Mouse (Mus musculus): ENCODE results near the gene Kcp. TPM values are rescaled to one million over a fixed set of nuclear protein-coding genes. Genes with fewer than 3 reads are reported as not detected.

The Kcp gene
- polyA plus RNA-seq, 1 experiment, result 0.26 TPM

GRCm38 (mm10) chr6:29528165-29528505, 20.4 kb upstream of the Kcp start:
- no peak overlapping the region for H3K4me3 ChIP-seq
- TF ChIP-seq E2F4 (IDR thresholded peaks at IDR 0.05; ENCODE audit: insufficient read depth), result no peak
- TF ChIP-seq REST (IDR thresholded peaks at IDR 0.05; ENCODE audit: insufficient read depth, insufficient read length), result no peak
- no peak for TF ChIP-seq POLR2A (IDR thresholded peaks at IDR 0.05; ENCODE audit: insufficient read length, low read depth)
- TF ChIP-seq TCF3 (IDR thresholded peaks at IDR 0.05; ENCODE audit: insufficient read length, low read depth), result no peak
- no peak for TF ChIP-seq MYOD1 (IDR thresholded peaks at IDR 0.05; ENCODE audit: control insufficient read depth in 1 of 3, insufficient read length in 2 of 3, low read depth in 2 of 3)
- TF ChIP-seq MYOG (IDR thresholded peaks at IDR 0.05; ENCODE audit: control insufficient read depth in 1 of 3, insufficient read depth in 1 of 3, insufficient read length in 2 of 3, low read depth in 2 of 3), result no peak
- no peak for TF ChIP-seq SRF (IDR thresholded peaks at IDR 0.05; ENCODE audit: control insufficient read depth, insufficient read length, low read depth)
- no peak for TF ChIP-seq USF1 (IDR thresholded peaks at IDR 0.05; ENCODE audit: low read depth)
- no peak for TF ChIP-seq TCF12 (IDR thresholded peaks at IDR 0.05; ENCODE audit: insufficient read depth, poor library complexity, severe bottlenecking)
- TF ChIP-seq MAX (IDR thresholded peaks at IDR 0.05; ENCODE audit: low read depth), result no peak
- no peak for TF ChIP-seq CEBPB (IDR thresholded peaks at IDR 0.05; ENCODE audit: insufficient read depth, poor library complexity, severe bottlenecking)
- no peak for TF ChIP-seq POLR2AphosphoS2 (IDR thresholded peaks at IDR 0.05; ENCODE audit: insufficient read length, low read depth)
- no peaks in the 10 kb centered on the region for H3K79me2 ChIP-seq (ENCODE audit: control insufficient read depth, insufficient read depth)
- H3K27me3 ChIP-seq (ENCODE audit: control insufficient read depth, insufficient read depth, insufficient read length), result peaks cover 12% of the 10 kb centered on the region
- H3K4me2 ChIP-seq (ENCODE audit: low read depth), result no peak overlapping the region
- no peaks in the 10 kb centered on the region for H3K36me3 ChIP-seq (ENCODE audit: control insufficient read depth, insufficient read depth)
- no peak overlapping the region for H3ac ChIP-seq (ENCODE audit: control insufficient read depth, insufficient read length)

GRCm38 (mm10) chr6:29527361-29528164, 19.8 kb upstream of the Kcp start:
- TF ChIP-seq TCF12 (IDR thresholded peaks at IDR 0.05; ENCODE audit: insufficient read depth, poor library complexity, severe bottlenecking), result no peak
- TF ChIP-seq POLR2AphosphoS2 (IDR thresholded peaks at IDR 0.05; ENCODE audit: insufficient read length, low read depth), result no peak
- no peak for TF ChIP-seq CEBPB (IDR thresholded peaks at IDR 0.05; ENCODE audit: insufficient read depth, poor library complexity, severe bottlenecking)
- TF ChIP-seq POLR2A (IDR thresholded peaks at IDR 0.05; ENCODE audit: insufficient read length, low read depth), result no peak
- no peak for TF ChIP-seq TCF3 (IDR thresholded peaks at IDR 0.05; ENCODE audit: insufficient read length, low read depth)
- TF ChIP-seq MYOD1 (IDR thresholded peaks at IDR 0.05; ENCODE audit: control insufficient read depth in 1 of 3, insufficient read length in 2 of 3, low read depth in 2 of 3), result no peak
- no peak for TF ChIP-seq SRF (IDR thresholded peaks at IDR 0.05; ENCODE audit: control insufficient read depth, insufficient read length, low read depth)

GRCm38 (mm10) chr6:29526281-29527251, 18.8 kb upstream of the Kcp start, which contains the start of gene Irf5:
TSS of gene Irf5 (plus strand) at chr6:29526625.
- Histone ChIP-seq H3ac (ENCODE audit: control insufficient read depth, insufficient read length) (peak within 1 kb of the TSS; percentile 14), H3K36me3 (ENCODE audit: control insufficient read depth, insufficient read depth) (no peaks in the 10 kb centered on the region), H3K27me3 (ENCODE audit: control insufficient read depth, insufficient read depth, insufficient read length) (peaks cover 12% of the 10 kb centered on the region), H3K79me2 (ENCODE audit: control insufficient read depth, insufficient read depth) (no peaks in the 10 kb centered on the region), H3K4me3 (peak within 1 kb of the TSS; percentile 6), H3K4me2 (ENCODE audit: low read depth) (peak within 1 kb of the TSS; percentile 74)
- no peak for TF ChIP-seq MYOG (IDR thresholded peaks at IDR 0.05; ENCODE audit: control insufficient read depth in 1 of 3, insufficient read depth in 1 of 3, insufficient read length in 2 of 3, low read depth in 2 of 3)
- TF ChIP-seq REST (IDR thresholded peaks at IDR 0.05; ENCODE audit: insufficient read depth, insufficient read length), result no peak
- no peak for TF ChIP-seq POLR2AphosphoS2 (IDR thresholded peaks at IDR 0.05; ENCODE audit: insufficient read length, low read depth)
- no peak for TF ChIP-seq TCF3 (IDR thresholded peaks at IDR 0.05; ENCODE audit: insufficient read length, low read depth)
- TF ChIP-seq TCF12 (IDR thresholded peaks at IDR 0.05; ENCODE audit: insufficient read depth, poor library complexity, severe bottlenecking), result no peak
- no peak for TF ChIP-seq MAX (IDR thresholded peaks at IDR 0.05; ENCODE audit: low read depth)
- no peak for TF ChIP-seq SRF (IDR thresholded peaks at IDR 0.05; ENCODE audit: control insufficient read depth, insufficient read length, low read depth)

More at GRCm38 (mm10) chr6:29527361-29528164, 19.8 kb upstream of the Kcp start:
- H3K4me3 ChIP-seq, result peak overlapping the region; percentile 6
- H3K79me2 ChIP-seq (ENCODE audit: control insufficient read depth, insufficient read depth), result no peaks in the 10 kb centered on the region
- peak overlapping the region; percentile 14 for H3ac ChIP-seq (ENCODE audit: control insufficient read depth, insufficient read length)
- no peaks in the 10 kb centered on the region for H3K36me3 ChIP-seq (ENCODE audit: control insufficient read depth, insufficient read depth)
- peaks cover 12% of the 10 kb centered on the region for H3K27me3 ChIP-seq (ENCODE audit: control insufficient read depth, insufficient read depth, insufficient read length)
- peak overlapping the region; percentile 74 for H3K4me2 ChIP-seq (ENCODE audit: low read depth)

- no peak overlapping the region for H3ac ChIP-seq (ENCODE audit: control insufficient read depth, insufficient read length)
- H3K4me3 ChIP-seq, result no peak overlapping the region
- H3K4me2 ChIP-seq (ENCODE audit: low read depth), result no peak overlapping the region
- peaks cover 12% of the 10 kb centered on the region for H3K27me3 ChIP-seq (ENCODE audit: control insufficient read depth, insufficient read depth, insufficient read length)
- no peak for TF ChIP-seq MAX (IDR thresholded peaks at IDR 0.05; ENCODE audit: low read depth)
- TF ChIP-seq MYOG (IDR thresholded peaks at IDR 0.05; ENCODE audit: control insufficient read depth in 1 of 3, insufficient read depth in 1 of 3, insufficient read length in 2 of 3, low read depth in 2 of 3), result no peak
- TF ChIP-seq POLR2A (IDR thresholded peaks at IDR 0.05; ENCODE audit: insufficient read length, low read depth), result no peak
- TF ChIP-seq TCF3 (IDR thresholded peaks at IDR 0.05; ENCODE audit: insufficient read length, low read depth), result no peak
- TF ChIP-seq SRF (IDR thresholded peaks at IDR 0.05; ENCODE audit: control insufficient read depth, insufficient read length, low read depth), result no peak
- TF ChIP-seq USF1 (IDR thresholded peaks at IDR 0.05; ENCODE audit: low read depth), result no peak
- no peak for TF ChIP-seq E2F4 (IDR thresholded peaks at IDR 0.05; ENCODE audit: insufficient read depth)
- TF ChIP-seq TCF12 (IDR thresholded peaks at IDR 0.05; ENCODE audit: insufficient read depth, poor library complexity, severe bottlenecking), result no peak
- TF ChIP-seq MYOD1 (IDR thresholded peaks at IDR 0.05; ENCODE audit: control insufficient read depth in 1 of 3, insufficient read length in 2 of 3, low read depth in 2 of 3), result no peak
- TF ChIP-seq POLR2AphosphoS2 (IDR thresholded peaks at IDR 0.05; ENCODE audit: insufficient read length, low read depth), result no peak
- TF ChIP-seq CEBPB (IDR thresholded peaks at IDR 0.05; ENCODE audit: insufficient read depth, poor library complexity, severe bottlenecking), result no peak
- no peak for TF ChIP-seq REST (IDR thresholded peaks at IDR 0.05; ENCODE audit: insufficient read depth, insufficient read length)
- H3K36me3 ChIP-seq (ENCODE audit: control insufficient read depth, insufficient read depth), result no peaks in the 10 kb centered on the region
- no peaks in the 10 kb centered on the region for H3K79me2 ChIP-seq (ENCODE audit: control insufficient read depth, insufficient read depth)
These were observed 17.5 kb upstream of the Kcp start for GRCm38 (mm10) chr6:29525256-29525655.

All from myocyte (in vitro differentiated cells).